In the genomic region with DNA sequence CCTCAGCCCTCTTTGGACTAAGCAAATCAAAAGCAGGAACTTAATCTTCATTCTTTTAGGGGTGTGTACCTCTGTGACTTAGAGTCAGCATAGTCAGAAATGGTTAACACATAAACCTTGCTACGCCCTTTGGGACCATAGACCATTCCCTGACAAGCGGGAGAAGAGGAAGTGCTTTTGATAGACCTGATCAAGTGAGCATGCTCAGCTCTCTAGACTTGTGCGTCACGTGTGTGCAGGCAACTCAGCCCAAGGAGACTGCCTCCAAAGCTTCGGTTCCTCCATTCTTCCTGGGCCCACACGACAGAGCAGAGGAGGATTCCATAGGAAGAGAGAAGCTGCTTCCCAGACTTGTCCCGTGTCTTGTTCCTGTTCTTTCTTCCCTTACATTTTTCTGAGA, we compare ENCODE assay signal across 20 mouse cellular contexts. TPM values are rescaled to one million over a fixed set of nuclear protein-coding genes. Genes with fewer than 3 reads are reported as not detected.
DNase-seq lines count a peak whose midpoint lies in the region; ATAC-seq and TF ChIP-seq lines count a peak whose summit lies in the region.
"Had no signal": no experiment of that assay in that cellular context is flagged by ENCODE, and none has a peak within 500 bp of the region (broad histone marks: within the 10 kb centered on the region; RNA-seq: fewer than 3 reads in every experiment).

No protein-coding gene starts in this region.

- no peaks in the 10 kb centered on the region for H3K27me3 ChIP-seq in heart, embryonic 11.5 days (ENCODE audit: control insufficient read depth, insufficient read depth, low read length)
- no peaks in the 10 kb centered on the region for H3K27me3 ChIP-seq in kidney, embryonic 15.5 days
- H3K27me3 ChIP-seq in intestine, embryonic 16.5 days (replicated peaks; ENCODE audit: control insufficient read depth, insufficient read depth, low read length): no peaks in the 10 kb centered on the region
- H3K27me3 ChIP-seq in small intestine, adult 2 months (ENCODE audit: control insufficient read depth, insufficient read depth, low read length): no peaks in the 10 kb centered on the region
- H3K27me3 ChIP-seq: embryonic facial prominence, embryonic 12.5 days; heart, embryonic 13.5 days; limb, embryonic 13.5 days; neural tube, embryonic 12.5 days; stomach, embryonic 15.5 days had no signal

- no peak overlapping the region for H3K9ac ChIP-seq in heart, embryonic 11.5 days (ENCODE audit: low read depth, low read length)
- H3K9ac ChIP-seq in kidney, embryonic 15.5 days: no peak overlapping the region
- H3K9ac ChIP-seq in intestine, embryonic 16.5 days (ENCODE audit: low read depth, low read length): no peak overlapping the region
- H3K9ac ChIP-seq: embryonic facial prominence, embryonic 12.5 days; forebrain, postnatal 0 days; heart, embryonic 13.5 days; limb, embryonic 13.5 days; liver, embryonic 14.5 days; neural tube, embryonic 12.5 days; stomach, embryonic 15.5 days had no signal

- TF ChIP-seq CTCF in small intestine, adult 2 months (IDR thresholded peaks at IDR 0.05; ENCODE audit: extremely low read depth, insufficient read length, insufficient replicate concordance, low read depth, low read length): no peak

- peak; percentile 95 for DNase-seq in heart, adult 11 months
- DNase-seq in kidney, postnatal 25 days: peak; percentile 28 to 50
- DNase-seq in retina, postnatal 1 day: no peak
- DNase-seq in left cerebral cortex, adult 9 months (ENCODE audit: low spot score in 2 of 2): no peak
- DNase-seq: adrenal gland, postnatal 10 days; cerebellum, adult 11-12 months; forebrain, postnatal 0 days; heart, postnatal 4 days had no signal

- no peak for TF ChIP-seq POLR2A in small intestine, adult 2 months (IDR thresholded peaks at IDR 0.05; ENCODE audit: low read depth, low read length)

- H3K4me1 ChIP-seq in heart, embryonic 11.5 days (ENCODE audit: control insufficient read depth, insufficient read depth, low read length): 0 out of 2 replicates have a peak, but pooled peaks cover 3% of the 10 kb centered on the region
- 0 out of 2 replicates have a peak, but pooled peaks cover 3% of the 10 kb centered on the region for H3K4me1 ChIP-seq in kidney, embryonic 15.5 days
- peaks cover 4% of the 10 kb centered on the region; the same call in 1 of the 2 replicates for H3K4me1 ChIP-seq in intestine, embryonic 16.5 days (ENCODE audit: control insufficient read depth, insufficient read depth, low read length)
- H3K4me1 ChIP-seq in small intestine, adult 2 months (ENCODE audit: control insufficient read depth, insufficient read depth, insufficient read length, low read length): peaks cover 9% of the 10 kb centered on the region; the same call in 1 of the 2 replicates
- H3K4me1 ChIP-seq: embryonic facial prominence, embryonic 12.5 days; limb, embryonic 13.5 days; midbrain, embryonic 10.5 days; neural tube, embryonic 12.5 days; stomach, embryonic 15.5 days had no signal

- H3K4me2 ChIP-seq in heart, embryonic 11.5 days: no peak overlapping the region
- no peak overlapping the region for H3K4me2 ChIP-seq in kidney, embryonic 15.5 days
- no peak overlapping the region for H3K4me2 ChIP-seq in intestine, embryonic 16.5 days (ENCODE audit: low read depth, low read length)
- H3K4me2 ChIP-seq: embryonic facial prominence, embryonic 12.5 days; heart, embryonic 13.5 days; limb, embryonic 13.5 days; neural tube, embryonic 12.5 days; stomach, embryonic 15.5 days had no signal

- H3K9me3 ChIP-seq in heart, embryonic 11.5 days (replicated peaks; ENCODE audit: control insufficient read depth, low read length): no peaks in the 10 kb centered on the region
- H3K9me3 ChIP-seq in kidney, embryonic 15.5 days (replicated peaks): no peaks in the 10 kb centered on the region
- H3K9me3 ChIP-seq in intestine, embryonic 16.5 days (ENCODE audit: control insufficient read depth, low read length): no peaks in the 10 kb centered on the region
- H3K9me3 ChIP-seq: embryonic facial prominence, embryonic 12.5 days; heart, embryonic 13.5 days; limb, embryonic 13.5 days; midbrain, embryonic 10.5 days; neural tube, embryonic 12.5 days; stomach, embryonic 15.5 days had no signal

- H3K4me3 ChIP-seq in heart, embryonic 11.5 days (ENCODE audit: low read depth, low read length): no peak overlapping the region
- no peak overlapping the region for H3K4me3 ChIP-seq in kidney, embryonic 15.5 days (replicated peaks)
- H3K4me3 ChIP-seq in intestine, embryonic 16.5 days (ENCODE audit: low read length): no peak overlapping the region
- no peak overlapping the region for H3K4me3 ChIP-seq in small intestine, adult 2 months (ENCODE audit: low read depth, low read length)
- H3K4me3 ChIP-seq: embryonic facial prominence, embryonic 12.5 days; heart, embryonic 13.5 days; limb, embryonic 13.5 days; midbrain, embryonic 10.5 days; neural tube, embryonic 12.5 days; stomach, embryonic 15.5 days had no signal

- no peak for ATAC-seq in heart, embryonic 11.5 days (replicated peaks; ENCODE audit: insufficient number of reproducible peaks, low FRiP score, low TSS enrichment)
- no peak for ATAC-seq in kidney, embryonic 15.5 days (replicated peaks; ENCODE audit: low FRiP score)
- ATAC-seq in intestine, embryonic 16.5 days: peak; percentile 93
- ATAC-seq: forebrain, postnatal 0 days; hindbrain, embryonic 16.5 days had no signal

- H3K27ac ChIP-seq in heart, embryonic 11.5 days (ENCODE audit: low read depth, low read length): no peak overlapping the region
- no peak overlapping the region for H3K27ac ChIP-seq in kidney, embryonic 15.5 days
- peak overlapping the region; percentile 50 for H3K27ac ChIP-seq in intestine, embryonic 16.5 days (ENCODE audit: low read length)
- H3K27ac ChIP-seq in small intestine, adult 2 months (ENCODE audit: insufficient read depth, low read depth, low read length): peak overlapping the region; percentile 39
- H3K27ac ChIP-seq: embryonic facial prominence, embryonic 12.5 days; heart, embryonic 13.5 days; limb, embryonic 13.5 days; liver, embryonic 14.5 days; midbrain, embryonic 10.5 days; neural tube, embryonic 12.5 days; stomach, embryonic 15.5 days had no signal

- WGBS in heart, embryonic 11.5 days (ENCODE audit: insufficient replicate concordance): 76% methylated on average over 7 of the region's 7 CpGs
- WGBS in kidney, embryonic 15.5 days: 75% methylated on average over 7 of the region's 7 CpGs
- 64% methylated on average over 7 of the region's 7 CpGs for whole genome bisulfite sequencing in intestine, embryonic 16.5 days
- WGBS in small intestine, adult 2 months: 31% methylated on average over 7 of the region's 7 CpGs

- H3K36me3 ChIP-seq in heart, embryonic 11.5 days (ENCODE audit: control insufficient read depth, insufficient read depth, low read length): no peaks in the 10 kb centered on the region; the same call in 1 of the 2 replicates
- peaks cover 48% of the 10 kb centered on the region for H3K36me3 ChIP-seq in kidney, embryonic 15.5 days
- no peaks in the 10 kb centered on the region; the same call in none of the 2 replicates for H3K36me3 ChIP-seq in intestine, embryonic 16.5 days (ENCODE audit: control insufficient read depth, insufficient read depth, low read length)
- peaks cover 31% of the 10 kb centered on the region for H3K36me3 ChIP-seq in small intestine, adult 2 months (ENCODE audit: control insufficient read depth, insufficient read depth, low read length)
- H3K36me3 ChIP-seq: stomach, embryonic 15.5 days had no signal

RNA-seq across cellular contexts. Expression of a gene that starts 28.1 kb away (rescaled TPM):
- polyA plus RNA-seq in heart, embryonic 11.5 days (2014; fragmentation: Nextera tagmentation; extraction: Ambion mirVana): 3.3 and 4.8 TPM in 2 replicates
- 4.6 and 6.5 TPM in 2 replicates for polyA plus RNA-seq in kidney, embryonic 15.5 days (2015; fragmentation: Nextera tagmentation; extraction: Ambion mirVana)
- 2.9 and 3.2 TPM in 2 replicates for polyA plus RNA-seq in intestine, embryonic 16.5 days (2015; fragmentation: Nextera tagmentation; extraction: Ambion mirVana)
- 2.5 and 7.5 TPM in 2 replicates for polyA plus RNA-seq in small intestine, adult 2 months (2012; rRNA removed)

Comparison
In these comparisons a context has a peak if more than half of its experiments do, and no peak if none do; other contexts are left out.
1. DNase-seq: peak in heart, adult 11 months (single experiment) and kidney, postnatal 25 days (2 of 2); none in retina, postnatal 1 day (single experiment) and left cerebral cortex, adult 9 months (0 of 2).
2. H3K27ac ChIP-seq: peak in intestine, embryonic 16.5 days (single experiment) and small intestine, adult 2 months (single experiment); none in heart, embryonic 11.5 days (single experiment) and kidney, embryonic 15.5 days (single experiment).